Mouse (Mus musculus) heart, embryonic 10.5 days (tissue): ENCODE measurements around the gene Nipbl. TPM values are rescaled to one million over a fixed set of nuclear protein-coding genes. Genes with fewer than 3 reads are reported as not detected.

Source experiments
- DNase-seq: peaks from one replicate; pipeline ENCODE4 v3.0.0-alpha.2; 2017; ENCODE audit warnings: low spot score
- H3K27ac ChIP-seq: fragments of 300-500 bp; sonication (generic); 2 replicates; pipeline ENCODE4 v1.5.1; 2016; ENCODE audit warnings: mild to moderate bottlenecking
- H3K27me3 ChIP-seq: fragments of 300-500 bp; sonication (generic); 2 replicates; pipeline ENCODE4 v1.6.1; 2016; ENCODE audit warnings: mild to moderate bottlenecking; ENCODE audit not compliant: poor library complexity, insufficient read depth, severe bottlenecking
- H3K36me3 ChIP-seq: fragments of 300-500 bp; sonication (generic); 2 replicates; pipeline ENCODE4 v1.6.1; 2016; ENCODE audit warnings: mild to moderate bottlenecking, moderate library complexity
- H3K4me1 ChIP-seq: fragments of 300-500 bp; sonication (generic); 2 replicates; pipeline ENCODE4 v1.6.1; 2016; ENCODE audit warnings: mild to moderate bottlenecking
- H3K4me3 ChIP-seq: fragments of 300-500 bp; sonication (generic); 2 replicates; pipeline ENCODE4 v1.5.1; 2016; ENCODE audit warnings: mild to moderate bottlenecking, moderate library complexity
- H3K9me3 ChIP-seq: fragments of 300-500 bp; sonication (generic); 2 replicates; pipeline ENCODE4 v1.6.1; 2016; ENCODE audit warnings: mild to moderate bottlenecking, moderate library complexity
- WGBS: fragments of 180-500 bp; shearing (Covaris S2); methylation state at CpG from one replicate; pipeline ENCODE4 v1.1.7; 2016; 5-methylcytosine and 5-hydroxymethylcytosine counted together
- polyA plus RNA-seq: library from polyadenylated mRNA; unstranded; fragments of >200 nt; fragmentation: Nextera tagmentation; extraction: Ambion mirVana; gene quantifications from 2 replicates; pipeline ENCODE4 v1.2.1, GENCODE M21; 2016

The Nipbl gene
- polyA plus RNA-seq, 1 experiment from 2014 or later, result 15.1 TPM

GRCm38 (mm10) chr15:8407082-8407481 lies 37.2 kb downstream of the Nipbl start:
- DNase-seq, result no peak
- no peaks in the 10 kb centered on the region for H3K36me3 ChIP-seq
- H3K4me3 ChIP-seq, result no peak overlapping the region
- H3K9me3 ChIP-seq, result no peaks in the 10 kb centered on the region
- H3K27me3 ChIP-seq, result no peaks in the 10 kb centered on the region
- no peak overlapping the region for H3K27ac ChIP-seq
- WGBS, result 78% methylated on average over 2 of the region's 2 CpGs
- H3K4me1 ChIP-seq, result peaks cover 8% of the 10 kb centered on the region; the same call in 1 of the 2 replicates

- Histone ChIP-seq H3K27ac (no peak overlapping the region), H3K27me3 (no peaks in the 10 kb centered on the region), H3K36me3 (no peaks in the 10 kb centered on the region), H3K4me1 (0 out of 2 replicates have a peak, but pooled peaks cover 9% of the 10 kb centered on the region), H3K4me3 (no peak overlapping the region), H3K9me3 (no peaks in the 10 kb centered on the region)
- no peak for DNase-seq
- 96% methylated on average over 2 of the region's 2 CpGs for WGBS
Measured at GRCm38 (mm10) chr15:8406219-8406618, 38.0 kb downstream of the Nipbl start.

DNA sequence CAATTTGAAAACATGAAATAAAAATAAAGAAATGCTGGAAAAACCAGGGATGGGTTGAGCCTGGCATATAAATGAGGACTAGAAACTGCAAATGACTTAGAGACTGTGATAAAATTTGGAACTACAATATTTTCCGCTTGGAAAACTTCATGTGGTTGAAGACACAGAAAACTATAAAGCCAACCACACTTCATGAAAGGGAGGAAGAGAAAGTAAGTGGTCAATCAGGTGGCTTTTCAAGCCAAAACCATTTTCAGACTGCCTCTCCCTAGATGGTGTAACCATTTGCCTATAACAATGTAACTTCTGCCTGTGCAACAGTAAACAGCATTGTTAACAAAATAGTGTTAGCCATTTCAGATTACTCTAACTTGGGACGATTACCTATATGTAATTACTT lies 41.7 kb downstream of the Nipbl start:
- DNase-seq, result no peak
- Histone ChIP-seq H3K27ac (no peak overlapping the region), H3K4me3 (no peak overlapping the region), H3K9me3 (no peaks in the 10 kb centered on the region), H3K27me3 (no peaks in the 10 kb centered on the region), H3K36me3 (no peaks in the 10 kb centered on the region), H3K4me1 (0 out of 2 replicates have a peak, but pooled peaks cover 5% of the 10 kb centered on the region)
- WGBS, result 87% methylated on average over 2 of the region's 2 CpGs

GRCm38 (mm10) chr15:8401536-8401935 lies 42.7 kb downstream of the Nipbl start:
- no peaks in the 10 kb centered on the region for H3K36me3 ChIP-seq
- H3K27me3 ChIP-seq, result no peaks in the 10 kb centered on the region
- 97% methylated on average over 2 of the region's 2 CpGs for WGBS
- H3K4me3 ChIP-seq, result no peak overlapping the region
- 0 out of 2 replicates have a peak, but pooled peaks cover 5% of the 10 kb centered on the region for H3K4me1 ChIP-seq
- H3K27ac ChIP-seq, result no peak overlapping the region
- no peaks in the 10 kb centered on the region for H3K9me3 ChIP-seq
- no peak for DNase-seq

GRCm38 (mm10) chr15:8391764-8392163 lies 52.5 kb downstream of the Nipbl start:
- WGBS, result 73% methylated on average over 3 of the region's 3 CpGs
- Histone ChIP-seq H3K9me3 (no peaks in the 10 kb centered on the region), H3K4me1 (no peaks in the 10 kb centered on the region)

DNA sequence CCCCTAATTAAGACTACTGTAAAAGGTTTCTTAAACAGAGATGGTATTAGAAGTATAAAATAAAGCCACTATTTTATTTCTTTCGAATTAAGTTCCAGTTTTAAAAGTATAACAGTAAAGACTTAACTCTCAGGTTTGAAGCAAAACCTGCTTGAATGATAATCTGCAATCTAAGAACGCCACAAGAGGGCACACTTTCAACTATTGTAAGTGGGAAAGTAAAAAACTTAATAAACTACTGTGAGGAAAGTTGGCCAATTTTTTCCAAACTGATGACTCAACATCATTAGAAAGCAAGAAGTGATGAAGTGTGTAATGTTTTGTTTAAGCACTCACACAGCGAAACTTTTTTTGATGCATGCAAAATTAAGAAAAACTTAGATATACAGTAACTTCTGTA lies 62.0 kb downstream of the Nipbl start:
- no peaks in the 10 kb centered on the region for H3K27me3 ChIP-seq
- H3K4me1 ChIP-seq, result no peaks in the 10 kb centered on the region
- no peak for DNase-seq
- H3K36me3 ChIP-seq, result no peaks in the 10 kb centered on the region
- H3K27ac ChIP-seq, result no peak overlapping the region
- H3K9me3 ChIP-seq, result no peaks in the 10 kb centered on the region
- 66% methylated on average over 3 of the region's 3 CpGs for WGBS
- H3K4me3 ChIP-seq, result no peak overlapping the region

More at GRCm38 (mm10) chr15:8391764-8392163, 52.5 kb downstream of the Nipbl start:
- Histone ChIP-seq H3K27ac (no peak overlapping the region), H3K4me3 (no peak overlapping the region), H3K27me3 (no peaks in the 10 kb centered on the region), H3K36me3 (no peaks in the 10 kb centered on the region)
- no peak for DNase-seq

DNA sequence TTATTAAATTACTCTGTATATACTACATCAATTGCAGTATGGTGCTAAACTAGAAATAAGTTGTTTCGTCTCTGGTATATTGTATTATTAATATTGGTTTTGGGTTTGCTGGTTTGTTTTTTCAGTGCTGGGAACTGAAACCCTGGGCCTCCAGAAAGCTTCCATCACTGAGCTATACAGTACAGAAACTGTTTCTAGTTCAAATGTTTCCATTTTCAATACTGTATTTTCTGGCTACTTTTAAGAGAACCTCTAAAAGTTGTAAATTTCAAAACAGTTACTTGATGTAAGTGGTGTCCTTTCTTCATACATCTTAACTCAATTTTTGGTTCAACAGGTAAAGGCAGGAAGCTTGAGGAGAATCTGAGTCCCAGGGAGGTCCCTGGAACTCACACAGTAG lies 68.6 kb downstream of the Nipbl start:
- Histone ChIP-seq H3K36me3 (peaks cover 13% of the 10 kb centered on the region), H3K4me3 (no peak overlapping the region), H3K4me1 (no peaks in the 10 kb centered on the region), H3K27ac (no peak overlapping the region), H3K27me3 (no peaks in the 10 kb centered on the region), H3K9me3 (no peaks in the 10 kb centered on the region)
- WGBS, result 88% methylated on average over 1 of the region's 1 CpGs
- DNase-seq, result no peak

- Histone ChIP-seq H3K27ac (no peak overlapping the region), H3K4me3 (no peak overlapping the region), H3K36me3 (peaks cover 20% of the 10 kb centered on the region), H3K4me1 (no peaks in the 10 kb centered on the region), H3K27me3 (no peaks in the 10 kb centered on the region), H3K9me3 (no peaks in the 10 kb centered on the region)
- no peak for DNase-seq
- WGBS, result 78% methylated on average over 3 of the region's 3 CpGs
Measured at GRCm38 (mm10) chr15:8374724-8375123, 69.5 kb downstream of the Nipbl start.

DNA sequence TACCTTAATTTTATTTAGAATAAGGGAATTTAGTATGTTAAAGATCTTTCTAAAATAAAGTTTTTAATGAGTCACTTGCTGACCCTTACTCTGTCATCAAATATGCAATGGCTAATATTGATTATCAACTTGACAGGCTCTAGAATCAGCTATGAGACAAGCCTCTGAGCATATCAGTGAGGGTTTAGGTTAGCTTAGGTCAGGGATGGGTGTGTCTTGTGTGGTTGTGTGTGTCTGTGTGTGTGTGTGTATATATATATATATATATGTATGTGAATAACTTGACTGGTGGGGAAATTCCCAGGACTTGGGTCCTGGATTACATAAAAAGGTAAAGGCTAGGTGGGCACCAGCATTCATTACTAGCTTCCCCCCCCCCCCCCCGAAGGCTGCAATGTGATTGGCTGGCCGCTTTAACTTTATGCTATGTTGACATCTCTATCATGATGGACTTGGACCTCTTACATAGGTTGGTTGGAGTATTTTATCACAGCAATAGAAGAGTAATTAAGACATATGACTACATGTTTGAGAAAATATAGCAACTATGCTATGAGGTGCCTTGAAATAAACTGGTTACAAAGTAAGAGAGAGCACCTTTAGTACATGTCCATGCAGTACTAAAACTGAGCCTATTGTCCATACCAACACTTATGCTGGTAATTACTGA lies 97.0 kb downstream of the Nipbl start:
- H3K36me3 ChIP-seq, result peaks cover 23% of the 10 kb centered on the region
- no peaks in the 10 kb centered on the region for H3K9me3 ChIP-seq
- no peaks in the 10 kb centered on the region for H3K27me3 ChIP-seq
- 97% methylated on average over 2 of the region's 2 CpGs for WGBS
- no peaks in the 10 kb centered on the region for H3K4me1 ChIP-seq
- no peak for DNase-seq
- H3K4me3 ChIP-seq, result no peak overlapping the region
- H3K27ac ChIP-seq, result no peak overlapping the region

GRCm38 (mm10) chr15:8340596-8340995 lies 103.7 kb downstream of the Nipbl start:
- 93% methylated on average over 4 of the region's 4 CpGs for WGBS
- Histone ChIP-seq H3K27ac (no peak overlapping the region), H3K27me3 (no peaks in the 10 kb centered on the region), H3K4me1 (no peaks in the 10 kb centered on the region), H3K4me3 (no peak overlapping the region), H3K36me3 (peaks cover 44% of the 10 kb centered on the region), H3K9me3 (no peaks in the 10 kb centered on the region)
- DNase-seq, result no peak

- no peaks in the 10 kb centered on the region for H3K27me3 ChIP-seq
- H3K27ac ChIP-seq, result no peak overlapping the region
- H3K4me1 ChIP-seq, result no peaks in the 10 kb centered on the region
- no peaks in the 10 kb centered on the region for H3K9me3 ChIP-seq
- DNase-seq, result no peak
- H3K36me3 ChIP-seq, result peaks cover 77% of the 10 kb centered on the region
- 90% methylated on average over 3 of the region's 3 CpGs for WGBS
- H3K4me3 ChIP-seq, result no peak overlapping the region
Measured at GRCm38 (mm10) chr15:8331547-8331946, 112.7 kb downstream of the Nipbl start.

- H3K9me3 ChIP-seq, result no peaks in the 10 kb centered on the region
- no peak overlapping the region for H3K27ac ChIP-seq
- H3K36me3 ChIP-seq, result peaks cover 80% of the 10 kb centered on the region
- H3K4me3 ChIP-seq, result no peak overlapping the region
- no peaks in the 10 kb centered on the region for H3K27me3 ChIP-seq
- WGBS, result 93% methylated on average over 2 of the region's 2 CpGs
- H3K4me1 ChIP-seq, result no peaks in the 10 kb centered on the region
- DNase-seq, result no peak
Measured at GRCm38 (mm10) chr15:8325629-8326028, 118.6 kb downstream of the Nipbl start.

- DNase-seq, result no peak
- Histone ChIP-seq H3K36me3 (peaks cover 80% of the 10 kb centered on the region), H3K9me3 (no peaks in the 10 kb centered on the region), H3K27ac (no peak overlapping the region), H3K27me3 (no peaks in the 10 kb centered on the region), H3K4me3 (no peak overlapping the region), H3K4me1 (no peaks in the 10 kb centered on the region)
- 92% methylated on average over 2 of the region's 2 CpGs for WGBS
Measured at GRCm38 (mm10) chr15:8324833-8325232, 119.4 kb downstream of the Nipbl start.

GRCm38 (mm10) chr15:8324061-8324460 lies 120.2 kb downstream of the Nipbl start:
- Histone ChIP-seq H3K36me3 (peaks cover 80% of the 10 kb centered on the region), H3K4me3 (no peak overlapping the region), H3K4me1 (no peaks in the 10 kb centered on the region), H3K27ac (no peak overlapping the region), H3K27me3 (no peaks in the 10 kb centered on the region), H3K9me3 (no peaks in the 10 kb centered on the region)
- 91% methylated on average over 4 of the region's 4 CpGs for WGBS
- DNase-seq, result no peak
